Mouse (Mus musculus) urinary bladder, postnatal 25 days (tissue): ENCODE measurements around the gene 4930432K21Rik.

Source experiments
- DNase-seq: peaks from one replicate; pipeline ENCODE4 v3.0.0; 2022; ENCODE audit warnings: low spot score

4930432K21Rik gene

GRCm38 (mm10) chr8:84147769-84148530, at the start of gene 4930432K21Rik, which contains the start of gene Cc2d1a:
4930432K21Rik (plus strand) TSS chr8:84148025.
Cc2d1a (minus strand) TSS chr8:84147936.
- DNase-seq: peak; percentile 87

GRCm38 (mm10) chr8:84098376-84098775, 49.4 kb upstream of the 4930432K21Rik start:
- no peak for DNase-seq

- DNase-seq: no peak
Observed at GRCm38 (mm10) chr8:84101476-84102270, 46.2 kb upstream of the 4930432K21Rik start.

GRCm38 (mm10) chr8:84103601-84104000, 44.2 kb upstream of the 4930432K21Rik start:
- no peak for DNase-seq

- DNase-seq: no peak
Observed at GRCm38 (mm10) chr8:84104221-84104620, 43.6 kb upstream of the 4930432K21Rik start.

GRCm38 (mm10) chr8:84104697-84105609, 42.9 kb upstream of the 4930432K21Rik start, which contains the start of gene Dcaf15:
Dcaf15 (minus strand) TSS chr8:84104768.
- peak; percentile 95 for DNase-seq

- DNase-seq: no peak
Observed at GRCm38 (mm10) chr8:84105676-84106075, 42.1 kb upstream of the 4930432K21Rik start.

- DNase-seq: no peak
Observed at GRCm38 (mm10) chr8:84106216-84107040, 41.4 kb upstream of the 4930432K21Rik start.

GRCm38 (mm10) chr8:84115646-84116045, 32.2 kb upstream of the 4930432K21Rik start:
- no peak for DNase-seq

- no peak for DNase-seq
Observed at GRCm38 (mm10) chr8:84122151-84122550, 25.7 kb upstream of the 4930432K21Rik start.

GRCm38 (mm10) chr8:84125656-84126055, 22.2 kb upstream of the 4930432K21Rik start, which contains the start of gene Podnl1:
Podnl1 (plus strand) TSS chr8:84125989.
- DNase-seq: no peak

GRCm38 (mm10) chr8:84126742-84127141, 21.1 kb upstream of the 4930432K21Rik start:
- DNase-seq: no peak

- DNase-seq: no peak
Observed at GRCm38 (mm10) chr8:84127202-84127901, 20.5 kb upstream of the 4930432K21Rik start.

GRCm38 (mm10) chr8:84128277-84128676, 19.5 kb upstream of the 4930432K21Rik start:
- no peak for DNase-seq

GRCm38 (mm10) chr8:84130806-84131205, 17.0 kb upstream of the 4930432K21Rik start:
- DNase-seq: no peak

GRCm38 (mm10) chr8:84132225-84132624, 15.6 kb upstream of the 4930432K21Rik start:
- no peak for DNase-seq

- no peak for DNase-seq
Observed at GRCm38 (mm10) chr8:84137848-84138247, 10.0 kb upstream of the 4930432K21Rik start.

GRCm38 (mm10) chr8:84140838-84141237, 7.0 kb upstream of the 4930432K21Rik start:
- no peak for DNase-seq

- no peak for DNase-seq
Observed at GRCm38 (mm10) chr8:84144636-84145245, 3.1 kb upstream of the 4930432K21Rik start.

- DNase-seq: peak; percentile 40
Observed at GRCm38 (mm10) chr8:84147324-84147766, 480 bp upstream of the 4930432K21Rik start.
